Mouse (Mus musculus): ENCODE measurements at regions not wholly inside any gene's neighbourhood (a gene's known extent, or its start where the extent isn't known, plus 50 kb on each side); places are given as distances from the start of the nearest gene placed in this dataset.

DNA sequence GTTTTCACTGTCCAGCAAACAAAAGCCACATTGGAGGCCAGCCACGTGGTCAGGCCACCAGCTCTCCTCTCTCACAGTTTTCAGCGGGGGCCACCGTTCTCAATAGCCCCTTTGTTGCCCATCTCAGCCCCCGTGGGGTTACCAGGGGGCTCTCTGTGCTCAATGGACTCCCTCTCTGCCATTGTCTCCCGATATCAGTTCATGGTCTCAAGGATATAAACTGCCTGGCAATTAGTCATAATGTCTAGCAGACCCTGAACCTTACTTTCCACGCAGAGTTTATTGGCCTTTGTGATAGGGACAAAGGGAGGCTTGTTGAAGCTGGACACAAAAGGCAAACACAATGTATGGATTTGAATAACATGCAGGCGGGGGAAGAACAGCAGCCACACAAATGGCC is 345.9 kb upstream of the Maf start:
- no peak for TF ChIP-seq EP300 (IDR thresholded peaks at IDR 0.05; ENCODE audit: low read depth)
- no peak for TF ChIP-seq CTCF (IDR thresholded peaks at IDR 0.05; ENCODE audit: low read depth)
